Mouse (Mus musculus) neutrophil, adult 83 days (primary cell): ENCODE measurements around the gene Sun2. TPM values are rescaled to one million over a fixed set of nuclear protein-coding genes. Genes with fewer than 3 reads are reported as not detected.

Source experiments
- total RNA-seq, 2 experiments: library from RNA; stranded (reverse); gene quantifications; one replicate each; pipeline ENCODE4 v1.2.4; 2023

Sun2 gene
- 100 to 1,000 TPM; 537 to 557 TPM for total RNA-seq

GRCm38 (mm10) chr15:79741921-79742705 is at the start of gene Sun2:
Sun2 (minus strand) TSS chr15:79742536.

DNA sequence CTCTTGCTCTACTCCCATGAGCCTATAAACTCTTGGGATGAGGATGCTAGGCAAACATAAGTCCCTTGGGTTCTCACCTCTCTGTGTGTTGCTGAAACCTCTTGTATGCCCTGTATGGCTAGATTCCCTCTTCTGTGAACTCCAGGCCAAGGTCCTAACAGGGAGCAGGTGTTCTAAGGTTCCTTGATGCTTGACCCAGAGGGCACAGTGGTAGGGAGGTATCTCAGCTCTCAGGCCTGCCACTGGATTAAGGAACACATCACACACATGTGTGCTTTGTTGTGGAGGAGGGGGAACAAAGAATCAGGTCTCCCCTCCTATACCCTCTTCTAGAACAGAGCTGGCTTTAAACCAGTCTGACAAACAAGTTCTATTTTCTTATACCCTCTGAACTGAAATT is 35.4 kb upstream of the Sun2 start, which contains the start of gene Dnal4:
Dnal4 (minus strand) TSS at position 101 of the 400 bp plus-strand sequence.

GRCm38 (mm10) chr15:79690426-79691022 is 51.8 kb downstream of the Sun2 start, which contains the start of gene Gtpbp1:
Gtpbp1 (plus strand) TSS chr15:79690845.

GRCm38 (mm10) chr15:79687646-79688267 is 54.6 kb downstream of the Sun2 start, which contains the start of gene Josd1:
Josd1 (minus strand) TSS chr15:79687919.

Other genes with a start within 250 kb of the Sun2 start
- gene Kcnj4, start 237.3 kb downstream of the Sun2 start, total RNA-seq, result not detected
- gene Kdelr3, start 226.1 kb downstream of the Sun2 start, total RNA-seq, result under 1 TPM in 1 of 2 experiments, not detected in 1; 0.72 TPM
- 100 to 1,000 TPM; 166 to 169 TPM for gene Ddx17, start 195.8 kb downstream of the Sun2 start, total RNA-seq
- 1 to 10 TPM; 2.0 to 2.7 TPM for gene Dmc1, start 137.4 kb downstream of the Sun2 start, total RNA-seq
- 1 to 10 TPM; 2.1 to 4.1 TPM for gene Fam227a, start 83.6 kb downstream of the Sun2 start, total RNA-seq
- 10 to 100 TPM; 23.4 to 26.9 TPM for gene Cby1, start 83.3 kb downstream of the Sun2 start, total RNA-seq
- gene Tomm22, start 71.7 kb downstream of the Sun2 start, total RNA-seq, result 10 to 100 TPM; 91.1 to 98.5 TPM
- 10 to 100 TPM; 21.3 to 22.0 TPM for gene Josd1, start 54.6 kb downstream of the Sun2 start, total RNA-seq
- gene Gtpbp1, start 51.7 kb downstream of the Sun2 start, total RNA-seq, result 10 to 100 TPM; 86.6 to 97.8 TPM
- 1 to 10 TPM; 8.2 to 9.7 TPM for gene Dnal4, start 35.3 kb upstream of the Sun2 start, total RNA-seq
- gene Nptxr, start 62.2 kb upstream of the Sun2 start, total RNA-seq, result under 1 TPM; 0.13 to 0.20 TPM
- gene Npcd, start 91.7 kb upstream of the Sun2 start, total RNA-seq, result under 1 TPM in 1 of 2 experiments, not detected in 1; 0.71 TPM
- 1 to 10 TPM; 6.3 to 8.4 TPM for gene Cbx6, start 92.2 kb upstream of the Sun2 start, total RNA-seq
- gene Apobec3, start 149.1 kb upstream of the Sun2 start, total RNA-seq, result 10 to 100 TPM; 57.1 to 72.6 TPM
- gene Cbx7, start 228.6 kb upstream of the Sun2 start, total RNA-seq, result 1 to 10 TPM; 6.7 to 7.3 TPM